Mouse (Mus musculus) fat pad, adult 2 months (tissue): ENCODE data around the gene Esf1.
"Not testable (repeated sequence)": the region's sequence is repeated elsewhere in the genome, so short reads cannot be mapped to it uniquely, and the experiment has no call there.

Source experiments
- DNase-seq: peaks from one replicate; pipeline ENCODE4 v3.0.0-alpha.2; 2011; ENCODE audit warnings: low read depth, low spot score; ENCODE audit errors: extremely low read depth

Esf1 gene

GRCm38 (mm10) chr2:140097131-140097591, 73.2 kb downstream of the Esf1 start:
- DNase-seq, result no peak

GRCm38 (mm10) chr2:140096034-140096433, 74.3 kb downstream of the Esf1 start:
- DNase-seq, result no peak

GRCm38 (mm10) chr2:140093433-140093832, 76.9 kb downstream of the Esf1 start:
- no peak for DNase-seq

GRCm38 (mm10) chr2:140084245-140084644, 86.1 kb downstream of the Esf1 start:
- DNase-seq, result no peak

GRCm38 (mm10) chr2:140080747-140081577, 89.4 kb downstream of the Esf1 start:
- DNase-seq, result no peak

GRCm38 (mm10) chr2:140079284-140079683, 91.1 kb downstream of the Esf1 start:
- not testable (repeated sequence) for DNase-seq

GRCm38 (mm10) chr2:140078600-140079280, 91.6 kb downstream of the Esf1 start:
- no peak for DNase-seq

- no peak for DNase-seq
Measured at GRCm38 (mm10) chr2:140077476-140077875, 92.9 kb downstream of the Esf1 start.

- no peak for DNase-seq
Measured at GRCm38 (mm10) chr2:140075150-140075549, 95.2 kb downstream of the Esf1 start.
